Mouse (Mus musculus): ENCODE data around the gene Arg2. TPM values are rescaled to one million over a fixed set of nuclear protein-coding genes. Genes with fewer than 3 reads are reported as not detected.
A peak's percentile ranks its signal among the peaks of the same experiment; 100 is the strongest.
"Not testable (repeated sequence)": the region's sequence is repeated elsewhere in the genome, so short reads cannot be mapped to it uniquely, and the experiment has no call there.

The Arg2 gene
- total and polyA plus RNA-seq, 3 experiments = 0.26 to 0.41 TPM; not detected in 1

- DNase-seq = no peak
Measured at GRCm38 (mm10) chr12:79171269-79171995, 40.9 kb downstream of the Arg2 start.

GRCm38 (mm10) chr12:79172019-79172941 is 41.7 kb downstream of the Arg2 start, which contains the start of gene Vti1b:
TSS of gene Vti1b (minus strand) at chr12:79172667.
- peak; percentile 96 for DNase-seq

- no peak for DNase-seq
Measured at GRCm38 (mm10) chr12:79173721-79174120, 43.1 kb downstream of the Arg2 start.

- no peak for DNase-seq
Measured at GRCm38 (mm10) chr12:79175998-79176397, 45.4 kb downstream of the Arg2 start.

GRCm38 (mm10) chr12:79185160-79185559 is 54.6 kb downstream of the Arg2 start:
- not testable (repeated sequence) for DNase-seq

GRCm38 (mm10) chr12:79190931-79191673 is 60.5 kb downstream of the Arg2 start:
- peak; percentile 68 for DNase-seq

GRCm38 (mm10) chr12:79191701-79192100 is 61.1 kb downstream of the Arg2 start:
- peak; percentile 81 for DNase-seq

- no peak for DNase-seq
Measured at GRCm38 (mm10) chr12:79192193-79192592, 61.6 kb downstream of the Arg2 start, which contains the start of gene Rdh11. TSS of gene Rdh11 (minus strand) at chr12:79192293.

GRCm38 (mm10) chr12:79193441-79193840 is 62.9 kb downstream of the Arg2 start:
- DNase-seq = peak; percentile 59

- no peak for DNase-seq
Measured at GRCm38 (mm10) chr12:79197105-79197504, 66.5 kb downstream of the Arg2 start.

GRCm38 (mm10) chr12:79201882-79202281 is 71.3 kb downstream of the Arg2 start:
- DNase-seq = no peak

Other genes starting within 250 kb of the Arg2 start
- gene Plek2, start 223.8 kb upstream of the Arg2 start, total RNA-seq (2021) = under 1 TPM; 0.23 to 0.41 TPM
- not detected in 2 replicates for gene Plek2, start 223.8 kb upstream of the Arg2 start, polyA plus RNA-seq (2012; rRNA removed)
- 10 to 100 TPM in 1 of 2 experiments, 1 to 10 TPM in 1; 5.8 to 11.3 TPM for gene Tmem229b, start 123.2 kb upstream of the Arg2 start, total RNA-seq (2021)
- gene Tmem229b, start 123.2 kb upstream of the Arg2 start, polyA plus RNA-seq (2012; rRNA removed) = 9.2 and 9.3 TPM in 2 replicates
- gene Plekhh1, start 101.6 kb upstream of the Arg2 start, total RNA-seq (2021) = 1 to 10 TPM; 1.8 to 2.2 TPM
- gene Plekhh1, start 101.6 kb upstream of the Arg2 start, polyA plus RNA-seq (2012; rRNA removed) = 1.4 and 2.1 TPM in 2 replicates
- 10 to 100 TPM; 10.5 to 12.6 TPM for gene Pigh, start 41.1 kb upstream of the Arg2 start, total RNA-seq (2021)
- gene Pigh, start 41.1 kb upstream of the Arg2 start, polyA plus RNA-seq (2012; rRNA removed) = 16.7 and 17.5 TPM in 2 replicates
- 100 to 1,000 TPM; 103 to 147 TPM for gene Vti1b, start 41.9 kb downstream of the Arg2 start, total RNA-seq (2021)
- gene Vti1b, start 41.9 kb downstream of the Arg2 start, polyA plus RNA-seq (2012; rRNA removed) = 33.7 and 36.9 TPM in 2 replicates
- gene Rdh11, start 61.5 kb downstream of the Arg2 start, total RNA-seq (2021) = 10 to 100 TPM; 17.0 to 28.3 TPM
- 6.5 and 7.0 TPM in 2 replicates for gene Rdh11, start 61.5 kb downstream of the Arg2 start, polyA plus RNA-seq (2012; rRNA removed)
- under 1 TPM; 0.66 to 0.86 TPM for gene Rdh12, start 78.1 kb downstream of the Arg2 start, total RNA-seq (2021)
- 0.09 and 0.12 TPM in 2 replicates for gene Rdh12, start 78.1 kb downstream of the Arg2 start, polyA plus RNA-seq (2012; rRNA removed)
- gene Zfyve26, start 165.5 kb downstream of the Arg2 start, total RNA-seq (2021) = 10 to 100 TPM; 19.7 to 23.0 TPM
- gene Zfyve26, start 165.5 kb downstream of the Arg2 start, polyA plus RNA-seq (2012; rRNA removed) = 10.5 and 11.2 TPM in 2 replicates
- gene Rad51b, start 166.5 kb downstream of the Arg2 start, total RNA-seq (2021) = under 1 TPM; 0.45 to 0.49 TPM
- 0.07 and 0.08 TPM in 2 replicates for gene Rad51b, start 166.5 kb downstream of the Arg2 start, polyA plus RNA-seq (2012; rRNA removed)

Data from adrenal gland, adult 2 months (tissue).